Mouse (Mus musculus) MEL (cell line): ENCODE results near the gene Crybb2.

Experiments
- CTCF ChIP-seq, 3 experiments: IDR thresholded peaks in 2 of 3; conservative IDR thresholded peaks in 1 of 3; 2 replicates each; pipeline ENCODE4 v1.5.1; 2011 to 2012; ENCODE audit warnings: low read length in 3 of 3, low read depth in 2 of 3, mild to moderate bottlenecking in 2 of 3, improper control_type of control experiment in 1 of 3, inconsistent platforms in 1 of 3, mixed read lengths in 1 of 3, moderate library complexity in 1 of 3; ENCODE audit not compliant: control insufficient read depth in 1 of 3, insufficient read depth in 1 of 3, poor library complexity in 1 of 3, severe bottlenecking in 1 of 3
- HCFC1 ChIP-seq: IDR thresholded peaks from 2 replicates; pipeline ENCODE4 v1.6.1; 2012; ENCODE audit warnings: low read depth, mild to moderate bottlenecking, inconsistent platforms, low read length, improper control_type of control experiment, moderate library complexity
- JUND ChIP-seq: IDR thresholded peaks from 2 replicates; pipeline ENCODE4 v1.6.1; 2011; ENCODE audit warnings: low read depth, mild to moderate bottlenecking, improper control_type of control experiment, low read length
- MAX ChIP-seq: IDR thresholded peaks from 2 replicates; pipeline ENCODE4 v1.6.1; 2011; ENCODE audit warnings: low read length, improper control_type of control experiment

- no peak for TF ChIP-seq JUND
- no peak for TF ChIP-seq CTCF (IDR thresholded peaks at IDR 0.05 in 2 of 3, conservative IDR thresholded peaks at IDR 0.05 in 1 of 3; ENCODE audit: control insufficient read depth in 1 of 3, insufficient read depth in 1 of 3, low read depth in 2 of 3, low read length in 3 of 3, poor library complexity in 1 of 3, severe bottlenecking in 1 of 3)
- no peak for TF ChIP-seq MAX
- TF ChIP-seq HCFC1 = no peak
These were observed 51.7 kb downstream of the Crybb2 start for GRCm38 (mm10) chr5:113018190-113018589.
